Mouse (Mus musculus) lung, postnatal 14 days (tissue): ENCODE data around the gene Asb8.
A peak's percentile ranks its signal among the peaks of the same experiment; 100 is the strongest.

Source experiments
- DNase-seq: peaks from one replicate; pipeline ENCODE4 v3.0.0; 2021

The Asb8 gene

DNA sequence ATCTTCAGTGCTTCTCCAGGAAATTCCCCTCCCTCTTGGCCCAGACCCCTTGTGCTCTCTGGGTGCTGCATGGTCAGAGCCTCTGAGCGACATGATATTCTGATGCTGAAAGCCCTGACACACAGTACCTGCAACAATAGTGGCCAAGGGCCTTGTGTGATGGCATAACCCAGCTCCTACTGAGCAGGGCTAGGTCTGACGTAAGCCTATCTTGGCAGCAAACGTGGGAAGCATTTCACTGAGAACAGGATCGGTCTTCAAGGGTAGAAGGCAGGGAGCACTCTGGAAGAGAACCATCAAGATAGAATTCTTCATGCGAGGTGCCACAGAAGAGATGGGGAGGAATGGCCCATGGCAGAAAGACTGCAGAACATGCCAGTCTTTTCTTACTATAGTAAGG, at the start of gene Asb8:
TSS of gene Asb8 (minus strand) at position 101 of the 400 bp plus-strand sequence.
- no peak for DNase-seq

DNA sequence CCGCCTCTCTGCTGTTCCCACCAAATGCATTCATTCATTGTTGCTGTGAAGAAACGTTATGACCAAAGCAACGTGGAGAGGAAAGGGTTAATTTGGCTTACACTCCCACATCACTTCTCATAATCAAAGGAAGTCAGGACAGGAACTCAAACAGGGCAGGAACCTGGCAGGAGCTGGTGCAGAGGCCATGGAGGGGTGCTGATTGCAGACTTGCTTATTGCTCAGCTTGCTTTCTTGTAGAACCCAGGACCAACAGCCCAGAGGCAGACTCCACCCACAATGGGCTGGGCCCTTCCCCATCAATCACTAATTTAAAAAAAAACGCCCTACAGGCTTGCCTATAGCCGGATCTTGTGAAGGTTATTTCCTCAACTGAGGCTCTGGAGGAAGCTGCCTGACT, 48.7 kb upstream of the Asb8 start:
- DNase-seq = peak; percentile 7

DNA sequence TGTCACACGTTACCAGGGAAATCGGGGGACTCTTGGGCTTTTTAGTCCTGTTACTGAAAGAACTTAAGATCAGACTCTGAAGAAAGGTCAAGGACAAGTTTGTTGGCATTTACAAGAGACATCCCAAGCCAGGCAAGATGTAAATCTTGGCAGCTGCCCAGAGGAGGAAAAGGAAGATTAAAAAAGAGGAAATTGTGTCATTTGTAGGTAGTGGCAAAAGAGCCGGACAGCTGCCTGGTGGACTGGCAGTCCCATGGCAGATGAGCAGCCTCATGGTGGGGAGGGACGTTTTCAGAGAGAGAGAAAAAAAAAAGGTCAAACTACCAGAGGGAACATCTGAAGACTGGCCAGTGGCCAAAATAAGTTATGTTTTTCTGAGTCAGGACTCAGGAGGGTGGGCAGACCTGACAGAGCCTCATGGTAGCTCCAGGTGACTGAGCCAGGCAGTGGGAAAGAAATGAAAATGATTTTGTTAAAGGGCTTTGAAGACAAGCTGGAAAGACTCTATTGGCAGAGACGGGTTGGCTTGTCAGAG, 48.0 kb upstream of the Asb8 start:
- DNase-seq = peak; percentile 19

DNA sequence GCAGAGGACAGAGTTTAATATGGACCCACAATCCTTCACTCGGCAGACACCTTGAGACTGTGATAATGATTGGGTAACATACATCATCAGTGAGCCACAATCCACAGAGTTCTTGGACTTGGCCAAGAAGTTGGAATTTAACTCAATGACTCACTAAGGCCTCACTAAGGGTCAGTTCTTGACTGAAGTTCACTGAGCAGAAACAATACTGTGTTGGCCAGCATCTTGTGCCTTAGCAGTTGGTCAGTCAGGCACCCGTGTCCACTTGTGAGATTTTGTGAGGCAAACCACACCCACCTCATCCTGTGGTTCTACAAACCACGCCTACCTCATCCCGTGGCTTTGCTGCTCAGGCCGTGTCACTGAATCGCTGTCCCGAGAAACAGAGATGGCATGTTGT, 44.3 kb upstream of the Asb8 start:
- DNase-seq = no peak

DNA sequence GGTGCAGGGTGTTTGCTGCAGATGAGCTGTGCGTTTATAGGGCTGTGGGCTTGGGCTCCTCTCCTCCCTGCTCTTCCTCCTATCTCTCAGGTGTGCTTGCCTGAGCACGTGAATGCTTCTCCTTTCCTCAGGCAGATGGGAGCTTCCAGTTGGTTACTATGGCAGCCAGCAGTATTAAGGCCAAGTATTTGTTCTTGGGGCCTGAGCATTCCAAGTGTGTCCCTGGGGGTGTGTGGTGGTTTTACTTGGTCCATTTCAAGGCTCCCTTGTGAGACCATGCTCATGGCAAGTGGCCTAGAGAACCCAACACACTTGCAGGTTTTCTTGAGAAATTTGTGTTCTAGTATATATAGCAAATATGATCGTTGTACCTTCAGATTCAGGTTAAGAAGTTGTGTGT, 30.0 kb upstream of the Asb8 start, which contains the start of gene Olfr288:
TSS of gene Olfr288 (minus strand) at position 101 of the 400 bp plus-strand sequence.
- no peak for DNase-seq

DNA sequence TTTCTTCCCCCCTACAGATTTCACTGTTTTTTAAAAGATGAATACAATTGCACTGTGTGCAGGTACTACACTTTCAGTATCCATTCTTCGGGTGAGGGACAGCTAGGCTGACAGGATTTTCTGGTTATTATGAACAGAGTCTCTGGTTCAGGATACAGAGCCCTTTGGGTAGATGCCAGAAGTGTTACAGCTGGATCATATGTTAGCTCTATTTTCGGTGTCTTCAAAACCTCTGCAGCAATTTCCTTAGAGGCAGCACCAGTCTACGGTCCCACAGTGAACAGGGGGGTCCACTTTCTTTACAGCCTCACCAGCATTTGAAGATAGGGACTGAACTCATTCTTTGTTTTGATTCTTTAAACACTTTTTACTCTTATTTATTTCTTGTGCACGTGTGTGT, 19.0 kb upstream of the Asb8 start:
- DNase-seq = no peak

DNA sequence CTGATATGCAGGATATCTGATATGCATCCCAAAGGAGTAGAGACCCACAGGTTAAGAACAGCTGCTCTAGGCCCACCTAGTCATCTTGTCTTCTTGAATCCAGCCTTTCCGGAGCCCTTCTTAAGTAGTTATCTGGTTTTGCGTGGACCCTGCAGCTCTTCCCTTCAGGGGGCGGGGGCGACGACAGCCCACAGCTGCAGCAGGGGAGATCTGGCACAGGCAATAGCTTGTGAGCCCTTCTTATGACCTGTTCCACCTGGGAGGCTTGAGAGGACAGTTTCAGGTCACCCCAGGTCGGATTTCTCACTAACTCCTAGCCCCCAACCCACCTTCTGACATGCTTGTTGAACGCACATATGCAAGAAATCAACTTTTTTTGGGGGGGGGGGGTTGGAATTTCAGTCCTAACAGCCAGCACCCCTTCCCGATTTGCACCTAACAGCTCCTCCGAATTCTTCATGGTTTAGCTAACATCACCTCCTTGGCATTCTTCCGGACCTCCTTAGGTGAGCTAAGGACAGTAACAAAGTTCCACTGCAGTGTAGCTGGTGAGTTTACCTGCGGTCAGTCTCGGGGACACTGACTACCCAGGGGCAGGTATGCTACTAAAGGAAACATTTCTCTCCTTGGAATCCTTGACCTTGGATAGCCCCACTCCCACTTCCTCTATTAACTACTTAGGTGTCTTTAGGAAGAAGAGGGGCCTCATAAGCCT, 16.6 kb upstream of the Asb8 start:
- no peak for DNase-seq

DNA sequence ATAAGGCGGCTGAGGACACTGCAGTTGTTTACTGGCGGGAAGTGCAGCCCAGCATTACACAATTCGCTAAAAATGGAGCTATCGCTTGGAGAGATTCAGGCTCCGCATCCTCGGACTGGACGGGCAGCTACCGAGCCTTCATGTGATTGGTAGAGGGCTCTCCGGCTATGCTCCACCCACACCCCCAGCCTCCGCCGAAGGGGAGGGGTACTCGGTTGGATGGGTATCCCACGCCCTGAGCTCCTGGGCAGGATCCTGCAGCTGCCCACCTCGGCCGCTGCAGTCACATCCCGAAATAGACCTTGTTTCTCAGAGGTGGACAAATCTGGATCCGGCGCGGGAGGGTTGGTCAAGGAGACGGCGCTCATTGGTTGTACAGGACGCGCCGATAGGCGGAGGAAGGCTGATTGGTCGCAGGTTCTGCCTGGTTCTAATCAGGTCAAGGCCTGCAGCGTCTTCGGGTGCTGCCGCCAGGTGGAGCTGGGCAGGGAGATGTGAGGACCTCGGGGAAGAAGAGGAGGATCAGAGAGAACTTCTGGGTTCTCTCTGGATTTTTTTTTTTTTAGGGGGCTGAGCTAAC, 15.8 kb upstream of the Asb8 start:
- peak; percentile 91 for DNase-seq

DNA sequence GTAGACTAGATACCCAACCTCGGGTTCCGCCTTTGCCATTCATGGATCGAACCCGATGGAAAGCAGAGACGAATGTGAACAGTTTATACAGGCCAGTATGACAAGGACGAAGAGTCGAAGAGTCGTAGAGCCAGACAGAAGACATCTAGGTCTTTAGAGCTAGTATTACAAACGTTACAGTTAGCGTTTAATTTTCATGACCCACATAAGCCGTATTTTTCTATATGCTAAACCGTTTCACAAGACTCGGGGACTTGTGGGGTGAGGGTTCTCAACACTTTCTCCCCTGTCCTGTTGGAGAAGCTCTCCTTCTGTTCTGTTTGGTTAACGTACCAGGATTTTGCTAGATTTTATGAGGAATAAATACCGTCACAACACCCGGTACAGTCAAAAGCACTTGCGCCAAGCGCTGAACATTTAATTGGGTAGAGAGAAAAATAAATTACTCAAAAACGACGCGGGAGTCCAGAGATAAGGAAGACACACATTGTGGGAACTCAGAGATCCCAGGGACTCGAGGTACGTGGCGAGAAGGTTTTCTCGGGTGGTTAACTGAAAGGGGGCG, 15.2 kb upstream of the Asb8 start:
- DNase-seq = no peak

DNA sequence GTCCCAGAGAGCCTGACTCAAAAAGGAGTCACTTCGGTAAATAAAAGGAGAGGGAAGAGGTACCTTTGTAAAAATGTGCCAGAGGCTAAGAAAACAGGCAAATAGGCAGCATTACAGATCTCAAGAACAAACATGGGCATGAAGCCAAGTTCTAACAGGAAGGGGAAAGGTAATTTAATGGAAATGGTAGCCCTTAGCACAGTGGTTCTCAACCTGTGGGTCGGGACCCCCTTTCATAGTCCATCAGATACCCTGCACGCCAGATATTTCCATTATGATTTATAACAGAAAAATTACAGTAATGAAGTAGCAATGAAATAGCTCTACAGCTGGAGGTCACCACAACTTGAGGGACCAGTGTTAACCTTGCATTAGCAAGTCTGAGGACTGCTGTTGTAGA, 11.9 kb upstream of the Asb8 start:
- no peak for DNase-seq

DNA sequence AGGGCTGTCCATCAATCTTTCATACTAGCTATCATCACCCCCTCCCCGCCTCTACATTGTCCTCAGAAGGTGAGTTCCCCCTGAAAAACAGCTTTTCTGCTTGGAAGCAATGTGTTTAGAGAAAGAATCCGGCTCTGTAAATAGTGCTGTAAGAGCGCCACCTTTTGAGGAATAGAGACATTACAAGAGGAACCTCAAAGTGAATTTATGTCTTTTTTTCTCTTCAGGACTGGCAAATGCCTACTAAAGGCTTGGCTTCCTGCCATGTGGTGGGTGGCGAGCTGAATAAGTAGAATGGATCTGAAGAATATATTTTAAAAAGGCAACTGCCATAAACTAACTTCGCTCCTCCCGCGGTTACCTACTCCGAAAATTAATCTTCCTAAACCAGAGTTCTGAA, 8.4 kb upstream of the Asb8 start:
- peak; percentile 34 for DNase-seq

DNA sequence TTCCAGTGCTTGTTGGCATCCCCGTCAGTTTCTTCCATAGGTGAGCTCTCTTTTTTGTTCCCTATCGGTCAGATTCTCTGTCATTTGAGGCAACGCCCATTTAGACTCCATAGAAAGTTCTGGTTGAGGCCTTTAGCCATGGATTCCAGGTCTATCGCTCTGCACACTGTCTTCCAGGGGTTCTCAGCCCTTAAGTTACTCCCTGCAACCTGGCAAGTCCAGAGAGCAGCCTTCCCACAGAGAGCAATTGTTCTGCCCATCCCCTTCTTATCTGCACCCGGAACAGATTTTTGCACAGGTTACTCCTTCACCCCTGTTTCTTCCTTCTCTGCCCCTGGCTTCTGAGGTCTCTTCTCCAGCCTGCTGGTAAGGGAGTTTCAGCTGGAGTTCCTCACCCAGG, 6.7 kb upstream of the Asb8 start:
- DNase-seq = no peak

DNA sequence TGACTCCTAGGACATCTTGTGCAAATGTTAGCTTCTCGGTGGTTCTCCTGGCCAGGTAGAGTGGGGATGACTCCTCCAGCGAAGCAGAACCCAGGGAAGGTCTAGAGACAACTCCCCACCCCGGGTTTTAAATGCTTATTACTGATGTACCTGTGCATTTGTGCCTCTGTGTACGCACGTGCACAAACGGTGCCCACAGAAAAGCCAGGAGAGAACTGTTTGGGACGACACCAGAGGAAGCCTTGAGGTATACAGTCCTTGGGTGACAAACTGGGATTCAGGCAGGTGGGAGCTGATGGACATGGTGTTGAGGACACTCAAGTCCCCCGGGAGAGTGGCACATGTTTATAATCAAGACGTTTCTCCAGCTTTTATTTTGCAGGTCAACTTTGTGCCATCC, 5.5 kb upstream of the Asb8 start:
- no peak for DNase-seq

DNA sequence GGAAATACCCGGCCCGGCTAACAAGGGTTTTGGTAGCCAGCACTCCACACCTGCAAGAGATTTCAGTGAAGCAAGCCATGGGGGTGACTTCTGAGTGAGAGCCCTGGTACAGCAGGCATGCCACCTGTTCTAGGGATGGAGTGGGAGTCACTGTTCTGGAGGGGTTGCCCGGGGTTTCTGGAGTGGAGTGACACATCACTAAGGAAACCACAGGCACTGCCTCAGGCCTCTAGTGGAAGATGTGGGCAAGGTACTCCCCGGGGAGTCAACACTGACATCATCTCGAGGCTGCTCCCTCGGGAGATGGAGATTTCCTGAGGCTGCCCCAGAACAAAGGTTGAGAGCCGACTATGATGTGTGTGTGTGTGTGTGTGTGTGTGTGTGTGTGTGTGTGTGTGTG, 4.9 kb upstream of the Asb8 start:
- DNase-seq = no peak

DNA sequence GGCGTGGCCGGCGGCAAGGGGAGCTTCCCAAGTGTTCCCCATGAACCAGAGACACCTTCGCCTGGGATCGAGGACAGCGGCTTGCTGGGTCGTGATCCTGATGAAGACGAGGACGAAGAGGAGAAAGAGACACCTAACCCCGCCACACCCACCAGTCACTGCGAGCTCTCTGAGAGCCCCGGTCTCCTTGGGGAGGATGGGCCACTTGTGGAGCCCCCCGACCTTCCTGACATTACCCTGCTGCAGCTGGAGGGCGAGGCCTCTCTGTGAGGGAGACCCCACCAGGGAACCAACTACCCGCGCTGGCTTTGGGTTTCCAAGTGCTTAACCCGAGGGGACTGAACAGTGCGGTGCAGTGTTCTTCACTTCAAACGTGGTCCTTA, 3.2 kb upstream of the Asb8 start:
- DNase-seq = no peak

DNA sequence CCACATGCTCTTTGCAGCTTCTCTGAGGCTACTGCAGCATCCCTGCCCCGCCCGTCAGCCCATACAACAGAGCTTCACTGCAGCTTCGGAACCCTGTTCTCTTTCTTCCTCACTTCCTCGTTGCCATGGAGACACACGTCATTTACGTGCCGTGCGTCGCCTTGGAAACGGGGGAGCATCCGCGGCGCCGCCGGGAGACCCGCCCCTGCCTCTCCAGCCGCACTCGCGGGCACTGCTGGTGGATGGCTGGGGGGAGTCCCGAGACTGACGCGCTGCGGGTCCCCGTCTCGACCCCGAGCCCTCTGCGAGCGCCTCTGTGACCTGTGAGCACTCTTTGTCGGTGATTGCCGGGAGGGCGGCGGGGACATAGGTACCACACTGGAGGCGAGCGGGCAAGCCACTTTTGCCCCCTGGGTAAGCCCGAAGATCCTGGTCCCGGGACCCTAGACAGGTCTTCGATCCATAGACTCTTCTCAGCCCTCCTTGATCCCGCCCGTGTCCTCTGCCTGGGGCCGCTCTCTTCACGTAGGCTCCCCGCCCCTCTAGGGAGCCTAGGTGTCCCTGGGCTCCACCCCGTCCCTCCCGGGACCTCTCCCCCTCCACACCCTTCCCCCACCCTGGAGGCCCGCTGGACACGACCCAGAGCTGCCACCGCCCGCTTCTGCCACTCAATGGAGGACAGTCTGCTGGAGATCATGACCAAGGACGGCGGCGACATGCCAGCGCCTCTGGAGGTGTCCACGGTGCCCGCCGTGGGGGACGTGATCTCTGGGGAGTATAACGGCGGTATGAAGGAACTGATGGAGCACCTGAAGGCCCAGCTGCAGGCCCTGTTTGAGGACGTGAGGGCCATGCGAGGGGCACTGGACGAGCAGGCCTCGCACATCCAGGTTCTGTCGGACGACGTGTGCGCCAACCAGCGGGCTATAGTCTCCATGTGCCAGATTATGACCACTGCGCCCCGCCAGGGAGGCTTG, 2.5 kb upstream of the Asb8 start:
- peak; percentile 71 for DNase-seq

DNA sequence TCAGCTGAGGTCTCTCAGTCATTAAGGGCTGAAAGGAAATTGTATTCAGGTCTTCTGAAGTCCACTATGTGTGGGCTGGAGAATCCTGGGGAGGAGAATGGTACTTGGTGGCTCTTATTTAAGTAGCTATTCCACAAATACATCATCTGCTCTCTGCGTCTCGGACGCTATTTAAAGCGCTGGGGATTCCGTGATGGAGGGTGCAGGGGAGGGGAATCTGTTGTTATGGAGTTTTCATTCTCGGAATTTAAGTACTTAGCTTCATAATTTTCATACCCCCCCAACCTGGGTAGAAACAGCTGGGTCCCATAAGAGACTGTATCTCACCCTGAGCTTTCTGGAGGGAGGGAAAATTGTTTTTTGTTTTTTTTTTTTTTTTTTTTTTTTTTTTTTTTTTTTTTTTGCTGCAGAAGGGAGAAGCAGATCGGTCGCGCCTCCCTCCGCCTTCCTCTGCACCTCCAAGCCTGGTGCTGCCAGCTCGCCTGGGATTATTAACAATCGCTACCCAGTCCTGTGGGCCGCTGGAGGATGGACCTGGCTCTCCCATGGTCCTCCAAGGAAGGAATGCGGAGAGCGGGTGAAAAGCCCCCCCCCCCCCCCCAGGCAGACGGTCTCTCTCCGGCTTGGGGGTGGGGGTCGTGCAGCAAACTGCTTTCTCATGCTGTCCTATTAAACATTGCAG, 1.7 kb upstream of the Asb8 start, which contains the start of gene Ccdc184:
TSS of gene Ccdc184 (plus strand) at position 196 of the 682 bp plus-strand sequence.
- no peak for DNase-seq

DNA sequence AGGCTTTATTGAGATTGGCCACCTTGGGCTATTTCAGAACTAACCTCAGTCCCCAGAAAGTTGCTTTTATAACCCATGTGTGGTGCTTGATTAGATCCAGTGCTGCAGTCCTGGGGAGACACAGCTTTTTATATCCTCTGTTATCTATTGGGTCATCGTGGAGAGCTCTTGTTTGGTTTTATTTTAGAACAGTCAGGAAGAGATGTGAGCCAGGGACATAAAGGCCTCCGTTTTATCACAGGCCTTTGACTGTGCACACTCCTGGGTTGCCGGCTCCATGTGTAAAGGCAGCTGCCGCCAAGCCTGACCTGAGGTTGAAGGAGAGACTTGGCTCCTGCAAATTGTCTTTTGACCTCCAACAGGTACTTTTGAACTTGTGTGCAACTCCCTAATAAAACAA, 2.9 kb downstream of the Asb8 start:
- no peak for DNase-seq

DNA sequence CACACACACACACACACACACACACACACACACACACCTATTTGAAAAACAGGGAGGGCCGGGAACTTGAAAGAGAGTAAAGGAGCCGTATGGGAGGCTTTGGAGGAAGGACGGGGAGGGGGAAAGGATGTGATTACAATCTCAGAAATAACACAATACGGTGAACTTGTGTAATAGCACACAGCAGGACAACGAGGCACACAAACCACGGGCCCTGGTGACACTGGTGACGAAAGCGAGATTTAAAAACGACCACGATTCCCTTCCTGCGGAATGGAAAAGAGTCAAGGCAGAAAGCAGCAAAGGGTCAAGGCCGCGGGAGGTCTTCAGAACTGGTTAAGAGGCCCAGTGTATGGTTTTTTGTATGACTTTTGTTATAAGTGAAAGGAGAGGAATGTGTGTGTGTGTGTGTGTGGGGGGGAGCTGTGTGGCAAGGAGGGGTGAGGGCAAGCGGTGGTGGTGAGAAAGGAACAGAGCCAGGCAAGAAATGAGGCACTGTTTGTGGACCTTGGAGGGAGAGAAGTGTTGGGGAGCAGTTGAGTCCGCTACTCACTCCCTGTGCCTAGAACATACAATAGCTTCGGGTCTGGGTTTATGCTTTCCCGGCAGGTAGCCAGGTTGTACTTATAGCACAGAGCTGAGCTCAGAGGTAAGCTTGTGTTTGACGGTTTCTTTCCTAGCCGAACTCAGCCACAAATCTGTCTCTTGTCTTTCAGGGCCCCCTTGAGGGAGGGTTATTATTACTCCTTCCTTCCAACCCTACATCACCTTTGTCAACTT, 4.2 kb downstream of the Asb8 start:
- no peak for DNase-seq

DNA sequence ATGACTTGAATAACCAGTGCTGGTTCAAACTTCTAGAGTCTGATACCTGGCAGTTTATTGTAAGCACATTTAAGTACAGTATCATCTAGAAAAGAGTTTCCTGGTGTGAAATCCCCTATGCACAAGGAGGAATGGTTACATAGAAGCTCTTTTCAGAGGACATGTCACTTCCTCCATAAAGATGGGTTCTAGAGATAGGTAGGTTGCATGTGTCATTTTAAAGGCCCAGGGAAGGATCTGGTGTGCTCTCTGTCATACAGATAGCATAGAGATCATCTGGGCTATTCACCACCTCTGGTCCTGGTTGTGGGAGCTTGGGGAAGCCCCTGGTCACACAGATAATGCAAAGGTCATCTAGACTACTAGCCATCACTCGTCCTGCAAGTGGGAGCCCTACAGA, 8.2 kb downstream of the Asb8 start:
- DNase-seq = no peak

DNA sequence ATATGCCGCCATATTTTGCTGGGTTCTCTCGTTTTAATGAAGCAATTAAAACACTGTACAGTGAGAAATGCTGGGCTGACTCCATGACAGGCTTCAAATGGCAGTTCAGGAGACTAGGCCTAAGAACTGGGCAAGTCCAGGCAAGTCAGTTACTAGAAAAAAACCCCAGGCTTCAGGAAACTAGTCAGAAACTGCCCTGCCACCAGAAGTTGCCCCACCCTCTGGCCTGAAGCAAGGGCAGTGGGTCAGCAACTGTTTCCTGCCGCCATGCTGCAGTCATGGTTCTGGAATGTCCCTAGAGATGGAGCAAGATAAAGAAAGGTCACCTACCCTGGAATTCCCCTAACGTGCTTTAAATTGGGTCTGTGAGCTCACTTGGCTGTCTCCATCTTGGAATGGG, 9.5 kb downstream of the Asb8 start:
- DNase-seq = no peak

DNA sequence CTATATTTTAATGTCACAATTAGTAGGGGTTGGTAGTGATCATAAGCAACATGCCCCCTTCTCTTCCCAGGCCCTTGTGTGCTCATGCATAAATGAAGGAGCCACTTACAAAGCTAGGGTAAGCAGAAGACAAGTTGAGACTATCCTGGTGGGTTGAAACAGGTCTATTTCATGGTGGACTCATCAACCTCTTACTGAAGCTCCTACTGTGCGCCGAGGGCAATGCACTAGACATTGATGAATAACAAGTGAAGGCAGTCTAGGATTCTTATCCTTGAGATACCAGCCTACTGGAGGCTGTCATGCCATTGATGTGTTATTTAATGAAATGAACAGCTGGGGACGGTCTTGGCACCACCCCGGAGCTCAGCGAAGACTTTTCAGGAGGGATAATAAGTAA, 10.2 kb downstream of the Asb8 start:
- DNase-seq = no peak
